Mouse (Mus musculus) megakaryocyte, embryonic 14.5 days (primary cell): ENCODE results near the gene Lurap1.

Source experiments
- FLI1 ChIP-seq: IDR thresholded peaks from 2 replicates; pipeline ENCODE4 v1.6.1; 2012; ENCODE audit warnings: low read length, inconsistent platforms, mixed read lengths
- GATA1 ChIP-seq: IDR thresholded peaks from 3 replicates; pipeline ENCODE4 v1.6.1; 2012; ENCODE audit warnings: mixed read lengths, low read length, inconsistent platforms, borderline replicate concordance

DNA sequence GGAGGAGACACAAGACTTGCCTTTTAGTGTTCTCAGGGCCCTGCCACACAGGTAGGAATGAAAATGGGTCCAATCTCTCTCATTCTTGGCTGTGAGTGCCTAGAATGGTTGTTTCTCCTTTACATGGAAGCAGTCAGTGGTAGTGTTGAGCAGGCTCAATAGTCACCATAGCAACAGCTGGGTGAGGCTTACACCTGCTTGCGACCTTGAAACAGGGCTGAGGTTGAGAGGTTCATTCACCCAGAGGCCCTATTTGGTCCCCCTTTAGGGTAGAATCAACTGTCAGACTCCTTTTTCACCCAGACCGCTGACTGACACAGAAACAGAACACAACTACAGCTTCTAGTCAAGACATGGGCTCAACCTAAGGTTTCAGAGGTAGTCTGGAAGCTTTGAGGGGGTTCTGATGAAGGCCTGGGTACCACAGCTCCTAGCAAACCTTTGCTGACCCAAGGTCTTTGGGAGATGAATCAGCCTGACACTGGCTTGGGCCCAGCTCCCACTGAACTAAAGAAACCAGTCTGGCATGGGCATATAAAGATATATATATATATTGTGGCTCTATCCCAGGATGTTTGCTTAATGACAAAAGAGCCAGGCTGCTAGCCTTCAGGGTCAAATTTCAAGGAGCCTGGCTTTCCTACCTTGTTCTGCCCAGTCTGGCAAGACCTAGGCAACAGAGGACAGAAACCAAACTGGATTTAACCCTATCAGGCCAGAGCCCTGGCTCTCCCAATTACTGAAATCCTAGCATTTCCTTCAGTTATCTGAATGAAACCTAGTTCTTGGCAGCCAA, 13.8 kb upstream of the Lurap1 start:
- TF ChIP-seq GATA1: no peak
- TF ChIP-seq FLI1: no peak
